Mouse (Mus musculus) cerebellum, adult 2 months (tissue): ENCODE data around the gene Naga.

Source experiments
- CTCF ChIP-seq: fragments of 200-500 bp; IDR thresholded peaks from 2 replicates; pipeline ENCODE4 v1.5.1; 2011; ENCODE audit warnings: low read depth, mild to moderate bottlenecking, control low read depth, low read length, moderate library complexity, borderline replicate concordance; ENCODE audit not compliant: insufficient read depth
- POLR2A ChIP-seq: fragments of 200-500 bp; IDR thresholded peaks from 2 replicates; pipeline ENCODE4 v1.6.1; 2011; ENCODE audit warnings: low read length, control low read depth, borderline replicate concordance; ENCODE audit not compliant: insufficient read depth

DNA sequence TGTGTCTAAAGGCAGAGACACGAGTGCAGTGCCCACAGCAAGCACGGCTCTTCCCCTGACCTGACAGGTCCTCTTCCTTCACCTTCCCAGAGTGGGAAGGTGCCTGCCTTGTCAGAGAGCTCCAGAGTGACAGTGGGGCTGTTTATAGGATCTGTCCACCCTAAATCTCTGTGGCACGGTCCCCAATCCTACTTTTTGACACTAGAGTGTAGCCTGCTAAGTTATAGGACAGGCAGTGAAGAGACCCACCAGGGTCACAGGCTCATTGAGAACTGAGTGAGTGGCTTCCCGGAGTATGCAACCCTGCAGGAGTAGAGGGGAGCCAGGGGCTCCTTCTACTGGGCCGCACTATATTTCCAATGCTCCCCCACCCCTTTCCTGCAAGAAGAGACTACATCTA is 39.0 kb upstream of the Naga start:
- no peak for TF ChIP-seq CTCF
- TF ChIP-seq POLR2A = no peak
